7 mouse cellular contexts compared by ENCODE assay signal in genomic region chr1:162739831-162740394, GRCm38 (mm10). TPM values are rescaled to one million over a fixed set of nuclear protein-coding genes. Genes with fewer than 3 reads are reported as not detected.
DNase-seq lines count a peak whose midpoint lies in the region; ATAC-seq and TF ChIP-seq lines count a peak whose summit lies in the region.

No protein-coding gene starts in this region.

- TF ChIP-seq CTCF in heart, postnatal 0 days (IDR thresholded peaks at IDR 0.05; ENCODE audit: low read depth), result no peak
- no peak for TF ChIP-seq CTCF in liver, adult 2 months (IDR thresholded peaks at IDR 0.05; ENCODE audit: low read depth, low read length)

- H3K4me1 ChIP-seq in heart, postnatal 0 days (ENCODE audit: control insufficient read depth, insufficient read depth), result peaks cover 21% of the 10 kb centered on the region
- peaks cover 4% of the 10 kb centered on the region; the same call in 1 of the 2 replicates for H3K4me1 ChIP-seq in liver, adult 2 months (ENCODE audit: control insufficient read depth, insufficient read depth, low read length)
- H3K4me1 ChIP-seq in neural tube, embryonic 11.5 days (ENCODE audit: control insufficient read depth, insufficient read depth, low read length), result peaks cover 8% of the 10 kb centered on the region; the same call in 1 of the 2 replicates

- H3K27me3 ChIP-seq in heart, postnatal 0 days (ENCODE audit: control insufficient read depth, insufficient read depth, low read length), result no peaks in the 10 kb centered on the region
- no peaks in the 10 kb centered on the region for H3K27me3 ChIP-seq in liver, adult 2 months (ENCODE audit: control insufficient read depth, insufficient read depth, low read length)
- no peaks in the 10 kb centered on the region for H3K27me3 ChIP-seq in neural tube, embryonic 11.5 days (ENCODE audit: control insufficient read depth, insufficient read depth, low read length)

- H3K9me3 ChIP-seq in heart, postnatal 0 days (replicated peaks; ENCODE audit: control insufficient read depth, low read length), result no peaks in the 10 kb centered on the region
- no peaks in the 10 kb centered on the region for H3K9me3 ChIP-seq in neural tube, embryonic 11.5 days (ENCODE audit: control insufficient read depth, low read length)

- H3K27ac ChIP-seq in heart, postnatal 0 days (ENCODE audit: low read depth), result peak overlapping the region; percentile 96
- H3K27ac ChIP-seq in liver, adult 2 months (replicated peaks; ENCODE audit: insufficient read depth, low read depth, low read length), result peak overlapping the region; percentile 90
- H3K27ac ChIP-seq in neural tube, embryonic 11.5 days (ENCODE audit: low read depth, low read length), result peak overlapping the region; percentile 97

- H3K4me2 ChIP-seq in heart, postnatal 0 days (ENCODE audit: low read depth, low read length), result peak overlapping the region; percentile 84
- peak overlapping the region; percentile 89 for H3K4me2 ChIP-seq in neural tube, embryonic 11.5 days (ENCODE audit: low read depth)

- no peak for TF ChIP-seq POLR2A in liver, adult 2 months (IDR thresholded peaks at IDR 0.05; ENCODE audit: extremely low read depth, insufficient read depth, low read length)

- under 1% methylated on average over 57 of the region's 58 CpGs for WGBS in heart, postnatal 0 days
- WGBS in liver, adult 2 months, result under 1% methylated on average over 57 of the region's 58 CpGs
- WGBS in neural tube, embryonic 11.5 days, result 0% methylated on average over 49 of the region's 58 CpGs

- no peak for TF ChIP-seq EP300 in heart, postnatal 0 days (IDR thresholded peaks at IDR 0.05; ENCODE audit: low read depth)

- H3K4me3 ChIP-seq in heart, postnatal 0 days (ENCODE audit: low read depth, low read length), result peak overlapping the region; percentile 93
- H3K4me3 ChIP-seq in liver, adult 2 months (ENCODE audit: insufficient read depth, low read depth, low read length), result peak overlapping the region; percentile 95
- peak overlapping the region; percentile 99 for H3K4me3 ChIP-seq in neural tube, embryonic 11.5 days (ENCODE audit: low read depth, low read length)

- DNase-seq in spleen, postnatal 36 days (ENCODE audit: low spot score in 2 of 2), result peak; percentile 41 to 44
- no peak for DNase-seq in spleen, adult 12 weeks (ENCODE audit: low spot score)
- DNase-seq in heart, postnatal 0 days (ENCODE audit: low spot score), result no peak
- DNase-seq in liver, adult 2 months (ENCODE audit: extremely low read depth, low read depth, low spot score), result peak; percentile 29
- DNase-seq in neural tube, embryonic 11.5 days (ENCODE audit: low spot score), result no peak
- DNase-seq in cerebellum, adult 11-12 months, result no peak

- H3K79me2 ChIP-seq in liver, adult 2 months (ENCODE audit: control insufficient read depth, insufficient read depth, low read length), result peaks cover 27% of the 10 kb centered on the region; the same call in 1 of the 2 replicates

- peak; percentile 27 for ATAC-seq in common myeloid progenitor, adult 5-6 weeks (replicated peaks; ENCODE audit: low read depth, poor library complexity, severe bottlenecking)
- peak; percentile 75 for ATAC-seq in heart, postnatal 0 days (ENCODE audit: insufficient read depth, low read depth)
- ATAC-seq in neural tube, embryonic 11.5 days (ENCODE audit: insufficient read depth, low FRiP score, low TSS enrichment), result peak; percentile 83

- H3K9ac ChIP-seq in heart, postnatal 0 days (replicated peaks; ENCODE audit: low read depth, low read length), result peak overlapping the region; percentile 95
- peak overlapping the region; percentile 97 for H3K9ac ChIP-seq in liver, adult 2 months (ENCODE audit: low read depth, low read length)
- peak overlapping the region; percentile 99 for H3K9ac ChIP-seq in neural tube, embryonic 11.5 days (ENCODE audit: low read length)

- no peaks in the 10 kb centered on the region for H3K36me3 ChIP-seq in heart, postnatal 0 days (replicated peaks; ENCODE audit: control insufficient read depth, insufficient read depth, low read length)
- H3K36me3 ChIP-seq in liver, adult 2 months (ENCODE audit: control insufficient read depth, insufficient read depth, low read length), result no peaks in the 10 kb centered on the region
- H3K36me3 ChIP-seq in neural tube, embryonic 11.5 days (ENCODE audit: control insufficient read depth, insufficient read depth, low read length), result no peaks in the 10 kb centered on the region

RNA-seq across cellular contexts. Expression of gene Prrc2c, which starts 0.4 kb away (rescaled TPM):
- total RNA-seq in common myeloid progenitor, adult 5-6 weeks (2017), result 237 and 253 TPM in 2 replicates
- 35.7 and 54.6 TPM in 2 replicates for total RNA-seq in heart, postnatal 0 days (2014; rRNA removed; ENCODE audit: low replicate concordance)
- polyA plus RNA-seq in heart, postnatal 0 days (2015; fragmentation: Nextera tagmentation; extraction: Ambion mirVana), result 55.9 and 56.5 TPM in 2 replicates
- 19.2 and 23.0 TPM in 2 replicates for total RNA-seq in liver, adult 2 months (2014; rRNA removed)
- 7.8 and 11.4 TPM in 2 replicates for polyA plus RNA-seq in liver, adult 2 months (2012; rRNA removed)
- 142 and 145 TPM in 2 replicates for polyA plus RNA-seq in neural tube, embryonic 11.5 days (2014; fragmentation: Nextera tagmentation; extraction: Ambion mirVana)

Comparison
In these comparisons a context has a peak if more than half of its experiments do, and no peak if none do; other contexts are left out.
1. DNase-seq: peak in spleen, postnatal 36 days (2 of 2) and liver, adult 2 months (single experiment); none in spleen, adult 12 weeks (single experiment), heart, postnatal 0 days (single experiment), neural tube, embryonic 11.5 days (single experiment) and cerebellum, adult 11-12 months (single experiment).
2. ATAC-seq: peak in every context shown above with its lines; median percentile 83 in neural tube, embryonic 11.5 days; 75 in heart, postnatal 0 days; 27 in common myeloid progenitor, adult 5-6 weeks.
3. Peak in every context shown above with its lines, with median percentiles within 50 percentile points of each other: H3K27ac ChIP-seq, H3K4me3 ChIP-seq and H3K9ac ChIP-seq.